Mouse (Mus musculus): ENCODE results near the gene Itgb5. TPM values are rescaled to one million over a fixed set of nuclear protein-coding genes. Genes with fewer than 3 reads are reported as not detected.

Gene Itgb5
- total and polyA plus RNA-seq, 3 experiments = 0.27 to 0.58 TPM; not detected in 1

- TF ChIP-seq TCF12 (IDR thresholded peaks at IDR 0.05; ENCODE audit: low read depth, low read length) (peak; percentile 55; the same call in 1 of the 2 replicates), EP300 (IDR thresholded peaks at IDR 0.05; ENCODE audit: low read depth in 1 of 2, low read length in 2 of 2) (peak in 1 of 2 experiments; percentile 57), ZNF384 (IDR thresholded peaks at IDR 0.05; ENCODE audit: low read depth, low read length) (no peak), POLR2A (IDR thresholded peaks at IDR 0.05; ENCODE audit: control insufficient read depth in 1 of 2, insufficient read depth in 1 of 2, low read depth in 1 of 2, low read length in 2 of 2, poor library complexity in 1 of 2) (peak in 1 of 2 experiments; percentile 46; a peak in 1 of 4 replicates), TAL1 (IDR thresholded peaks at IDR 0.05; ENCODE audit: low read length) (peak; percentile 35), ZMIZ1 (IDR thresholded peaks at IDR 0.05; ENCODE audit: low read depth, low read length) (no peak), ZKSCAN1 (IDR thresholded peaks at IDR 0.05; ENCODE audit: low read depth, low read length) (no peak), CHD2 (IDR thresholded peaks at IDR 0.05; ENCODE audit: low read length) (no peak)
These were observed 94.3 kb downstream of the Itgb5 start (continued) for GRCm38 (mm10) chr16:33923758-33924157.

- Histone ChIP-seq H3K9me3 (replicated peaks; ENCODE audit: insufficient read depth, low read length) (no peaks in the 10 kb centered on the region), H3K27me3 (ENCODE audit: control insufficient read depth in 1 of 2, insufficient read depth in 2 of 2, low read length in 2 of 2) (no peaks in the 10 kb centered on the region), H3K27ac (ENCODE audit: control insufficient read depth, low read depth, low read length) (no peak overlapping the region), H3K79me2 (ENCODE audit: control insufficient read depth, insufficient read depth, low read length, poor library complexity) (no peaks in the 10 kb centered on the region), H3K9ac (ENCODE audit: control insufficient read depth, low read depth, low read length, poor library complexity, severe bottlenecking) (no peak overlapping the region), H3K36me3 (ENCODE audit: control insufficient read depth in 1 of 2, insufficient read depth in 2 of 2, low read length in 2 of 2) (peaks cover 0 to 8% of the 10 kb centered on the region in 2 experiments; a peak in 2 of 4 replicates), H3K4me1 (ENCODE audit: control insufficient read depth in 1 of 2, insufficient read depth in 2 of 2, low read length in 2 of 2) (peaks cover 0 to 22% of the 10 kb centered on the region in 2 experiments; a peak in 3 of 4 replicates), H3K4me3 (ENCODE audit: control insufficient read depth in 1 of 2, insufficient read depth in 1 of 2, low read depth in 2 of 2, low read length in 2 of 2) (no peak overlapping the region)
- no peak for DNase-seq (ENCODE audit: low read depth, low spot score)
- TF ChIP-seq NELFE (IDR thresholded peaks at IDR 0.05; ENCODE audit: low read depth, low read length) (no peak), EP300 (IDR thresholded peaks at IDR 0.05; ENCODE audit: low read depth in 1 of 2, low read length in 2 of 2) (no peak), POLR2AphosphoS2 (IDR thresholded peaks at IDR 0.05; ENCODE audit: low read length) (no peak), JUND (IDR thresholded peaks at IDR 0.05; ENCODE audit: low read depth, low read length) (no peak), MXI1 (IDR thresholded peaks at IDR 0.05; ENCODE audit: low read depth, low read length) (no peak), POLR2AphosphoS5 (IDR thresholded peaks at IDR 0.05; ENCODE audit: borderline replicate concordance, low read depth, low read length) (no peak), CHD1 (IDR thresholded peaks at IDR 0.05; ENCODE audit: low read depth, low read length) (no peak), ZMIZ1 (IDR thresholded peaks at IDR 0.05; ENCODE audit: low read depth, low read length) (no peak), RAD21 (IDR thresholded peaks at IDR 0.05; ENCODE audit: low read depth, low read length) (no peak), MAZ (IDR thresholded peaks at IDR 0.05; ENCODE audit: low read depth, low read length) (no peak), E2F4 (IDR thresholded peaks at IDR 0.05; ENCODE audit: borderline replicate concordance, low read depth, low read length) (no peak), MYB (IDR thresholded peaks at IDR 0.05; ENCODE audit: low read depth, low read length) (no peak), GABPA (IDR thresholded peaks at IDR 0.05; ENCODE audit: low read depth, low read length) (no peak), MAFK (IDR thresholded peaks at IDR 0.05; ENCODE audit: borderline replicate concordance, low read depth, low read length) (no peak)
These were observed 97.9 kb downstream of the Itgb5 start for GRCm38 (mm10) chr16:33927263-33927824.
